ENCODE assay signal across 4 mouse cellular contexts in genomic region chr11:75232434-75232833, GRCm38 (mm10).
"Had no signal": no experiment of that assay in that cellular context is flagged by ENCODE, and none has a peak within 500 bp of the region (broad histone marks: within the 10 kb centered on the region; RNA-seq: fewer than 3 reads in every experiment).

No protein-coding gene starts in this region.

- H3K9me3 ChIP-seq: liver, embryonic 13.5 days; midbrain, embryonic 13.5 days; neural tube, embryonic 12.5 days had no signal

- H3K27ac ChIP-seq: liver, embryonic 13.5 days; midbrain, embryonic 13.5 days; neural tube, embryonic 12.5 days had no signal

- H3K4me3 ChIP-seq: liver, embryonic 13.5 days; midbrain, embryonic 13.5 days; myocyte; neural tube, embryonic 12.5 days had no signal

- H3K36me3 ChIP-seq: liver, embryonic 13.5 days; midbrain, embryonic 13.5 days; neural tube, embryonic 12.5 days had no signal

- H3K27me3 ChIP-seq: midbrain, embryonic 13.5 days had no signal
